Mouse (Mus musculus): ENCODE data around the gene Astn2.

- TF ChIP-seq USF1 (IDR thresholded peaks at IDR 0.05; ENCODE audit: low read depth), result no peak
- no peak for TF ChIP-seq MAX (IDR thresholded peaks at IDR 0.05; ENCODE audit: low read depth)
- TF ChIP-seq E2F4 (IDR thresholded peaks at IDR 0.05; ENCODE audit: insufficient read depth), result no peak
- no peak for TF ChIP-seq POLR2A (IDR thresholded peaks at IDR 0.05; ENCODE audit: insufficient read length, low read depth)
- no peak for TF ChIP-seq POLR2AphosphoS2 (IDR thresholded peaks at IDR 0.05; ENCODE audit: insufficient read length, low read depth)
- TF ChIP-seq MYOD1 (IDR thresholded peaks at IDR 0.05; ENCODE audit: control insufficient read depth in 1 of 3, insufficient read length in 2 of 3, low read depth in 2 of 3), result no peak
- no peak for TF ChIP-seq MYOG (IDR thresholded peaks at IDR 0.05; ENCODE audit: control insufficient read depth in 1 of 3, insufficient read depth in 1 of 3, insufficient read length in 2 of 3, low read depth in 2 of 3)
- TF ChIP-seq TCF12 (IDR thresholded peaks at IDR 0.05; ENCODE audit: insufficient read depth, poor library complexity, severe bottlenecking), result no peak
- TF ChIP-seq CEBPB (IDR thresholded peaks at IDR 0.05; ENCODE audit: insufficient read depth, poor library complexity, severe bottlenecking), result no peak
- TF ChIP-seq TCF3 (IDR thresholded peaks at IDR 0.05; ENCODE audit: insufficient read length, low read depth), result no peak
- TF ChIP-seq REST (IDR thresholded peaks at IDR 0.05; ENCODE audit: insufficient read depth, insufficient read length), result no peak
- no peak for TF ChIP-seq SRF (IDR thresholded peaks at IDR 0.05; ENCODE audit: control insufficient read depth, insufficient read length, low read depth)
Measured at GRCm38 (mm10) chr4:65969318-65969717, 435.1 kb downstream of the Astn2 start.

Measured in myocyte (in vitro differentiated cells).